Mouse (Mus musculus) bone marrow macrophage, adult 2 months (primary cell): ENCODE results near the gene Zfp704. TPM values are rescaled to one million over a fixed set of nuclear protein-coding genes. Genes with fewer than 3 reads are reported as not detected.

Experiments
- H3K27ac ChIP-seq: 2 replicates; pipeline ENCODE4 v1.5.1; 2012; ENCODE audit warnings: low read depth, low read length; ENCODE audit not compliant: insufficient read depth
- H3K4me1 ChIP-seq: 2 replicates; pipeline ENCODE4 v1.6.1; 2012; ENCODE audit warnings: low read length; ENCODE audit not compliant: control insufficient read depth, insufficient read depth
- H3K4me3 ChIP-seq: 2 replicates; pipeline ENCODE4 v1.5.1; 2012; ENCODE audit warnings: mild to moderate bottlenecking, low read length, moderate library complexity; ENCODE audit not compliant: insufficient read depth
- CTCF ChIP-seq: IDR thresholded peaks from 2 replicates; pipeline ENCODE4 v1.5.1; 2012; ENCODE audit warnings: low read depth, mild to moderate bottlenecking, low read length, moderate library complexity
- POLR2A ChIP-seq: IDR thresholded peaks from 2 replicates; pipeline ENCODE4 v1.6.1; 2012; ENCODE audit warnings: mild to moderate bottlenecking, low read depth, low read length, borderline replicate concordance
- polyA plus RNA-seq: library from polyadenylated mRNA; stranded (reverse); fragments of >200 nt; gene quantifications from 2 replicates; pipeline ENCODE4 v1.2.4, GENCODE M21; 2012; ENCODE audit not compliant: missing spikeins, insufficient read depth, insufficient read length

The Zfp704 gene
- polyA plus RNA-seq, 1 experiment, result 10.5 TPM

DNA sequence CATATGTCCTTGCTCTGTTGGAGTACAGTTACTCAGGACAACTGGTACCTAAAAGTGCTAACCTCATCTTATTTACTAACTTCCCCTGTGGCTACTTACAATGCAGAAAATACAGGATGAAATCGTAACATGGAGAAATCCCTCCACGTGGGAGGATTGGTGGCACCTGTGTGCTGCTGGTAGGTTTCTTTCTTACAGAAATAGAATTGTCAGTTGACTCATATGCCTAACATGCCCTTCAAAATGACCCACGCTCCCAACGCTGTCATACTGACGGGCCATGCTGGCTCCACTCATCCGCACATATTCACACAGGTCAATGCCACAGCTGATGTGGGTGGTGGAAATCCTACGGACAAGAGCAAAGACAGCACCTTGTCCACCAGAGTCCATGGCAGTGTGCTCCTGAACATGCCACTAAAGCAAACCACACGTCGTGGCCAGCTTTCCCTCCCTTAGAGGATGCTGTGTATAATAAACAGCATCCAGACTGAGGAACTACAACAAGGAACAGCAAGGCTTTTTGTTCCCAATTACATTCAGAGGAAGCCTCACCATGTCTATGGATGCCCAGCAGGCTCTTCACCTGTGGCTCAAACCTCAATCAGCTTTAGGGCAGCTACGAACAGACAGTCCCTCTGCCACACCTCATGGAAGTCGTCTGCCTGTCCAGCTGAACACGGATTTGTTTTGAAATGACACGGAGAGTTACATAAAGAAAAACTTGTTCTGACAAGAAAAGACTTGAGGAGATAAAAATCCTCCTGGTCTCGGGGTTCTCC is 175.3 kb downstream of the Zfp704 start:
- Histone ChIP-seq H3K4me1 (peaks cover 18% of the 10 kb centered on the region), H3K4me3 (no peak overlapping the region), H3K27ac (no peak overlapping the region)
- no peak for TF ChIP-seq POLR2A
- no peak for TF ChIP-seq CTCF

DNA sequence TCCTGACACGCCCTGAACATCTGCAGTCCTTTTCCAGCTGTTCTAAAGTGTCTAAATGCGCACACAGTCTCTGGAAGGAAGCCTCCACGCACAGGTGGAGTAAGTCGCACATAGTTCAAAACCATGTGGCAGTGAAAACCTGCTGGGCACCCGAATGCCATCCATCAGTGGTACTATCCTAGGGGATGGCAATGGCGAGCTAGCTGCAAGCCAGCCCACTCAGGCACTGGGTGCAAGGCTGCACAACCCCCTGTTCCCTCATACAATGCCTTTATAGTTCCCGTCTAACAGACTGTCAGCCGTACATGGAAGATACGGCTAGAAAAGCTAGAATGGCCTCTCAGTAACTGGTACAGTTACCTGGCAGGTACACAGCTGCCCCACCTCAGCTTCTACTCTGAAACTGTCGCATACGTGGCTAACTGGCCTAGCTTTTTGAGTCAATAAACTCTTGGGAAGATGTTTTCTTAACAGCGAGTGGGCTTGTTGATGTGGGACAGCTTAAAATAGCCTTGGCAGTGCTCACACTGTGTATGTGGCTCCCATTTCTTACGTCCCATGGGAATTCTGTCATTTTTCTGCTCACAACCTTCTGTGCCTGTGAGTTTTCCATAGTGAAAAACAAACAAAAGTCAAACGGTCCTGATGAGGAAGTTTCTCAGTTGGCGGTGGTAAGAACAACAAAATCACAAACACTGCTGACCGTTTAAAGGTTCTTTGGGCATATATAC is 176.9 kb downstream of the Zfp704 start:
- Histone ChIP-seq H3K4me1 (peaks cover 11% of the 10 kb centered on the region), H3K27ac (no peak overlapping the region), H3K4me3 (no peak overlapping the region)
- TF ChIP-seq CTCF, result no peak
- no peak for TF ChIP-seq POLR2A

DNA sequence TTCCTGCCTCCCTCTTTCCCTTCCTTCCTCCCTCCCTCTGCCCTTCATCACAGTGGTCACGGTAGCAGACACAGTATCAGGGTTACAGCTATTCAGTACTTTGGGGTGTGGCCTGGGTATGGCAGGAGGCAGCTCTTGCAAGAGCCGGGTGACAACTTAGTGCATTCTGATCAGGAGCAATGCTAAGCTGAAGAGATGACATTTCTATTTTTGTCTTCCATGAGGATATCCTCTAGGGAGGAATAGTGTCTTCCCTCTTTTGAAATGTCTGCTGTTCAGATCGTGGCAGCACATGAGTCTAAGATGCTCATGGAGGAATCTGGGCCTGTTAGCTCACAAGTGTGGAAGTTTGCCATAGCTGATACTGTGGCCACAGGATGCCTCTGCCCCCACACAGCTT is 177.7 kb downstream of the Zfp704 start:
- no peak overlapping the region for H3K27ac ChIP-seq
- no peak overlapping the region for H3K4me3 ChIP-seq
- TF ChIP-seq POLR2A, result no peak
- TF ChIP-seq CTCF, result no peak
- peaks cover 11% of the 10 kb centered on the region for H3K4me1 ChIP-seq

DNA sequence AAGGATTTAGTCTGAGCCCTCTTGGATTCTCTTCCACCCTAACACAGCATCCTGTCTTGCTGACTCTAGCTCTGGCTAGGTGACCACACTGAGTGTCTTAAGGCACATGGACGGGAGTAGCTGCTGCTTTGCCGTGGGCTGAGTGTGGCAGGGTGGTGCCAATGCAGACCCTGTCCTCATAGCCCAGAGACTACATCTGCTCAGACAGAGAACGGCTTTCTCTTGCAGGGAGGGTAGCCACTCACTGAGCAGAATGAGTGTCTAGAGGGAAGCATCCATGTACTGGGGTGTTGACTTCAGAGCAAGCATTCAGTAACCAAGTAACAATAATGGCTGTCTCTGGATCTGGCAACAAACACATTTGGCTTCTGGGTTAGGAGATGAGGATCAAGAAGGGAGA is 179.9 kb downstream of the Zfp704 start:
- TF ChIP-seq POLR2A (no peak), CTCF (no peak)
- no peak overlapping the region for H3K4me3 ChIP-seq
- H3K4me1 ChIP-seq, result peaks cover 11% of the 10 kb centered on the region
- H3K27ac ChIP-seq, result no peak overlapping the region

DNA sequence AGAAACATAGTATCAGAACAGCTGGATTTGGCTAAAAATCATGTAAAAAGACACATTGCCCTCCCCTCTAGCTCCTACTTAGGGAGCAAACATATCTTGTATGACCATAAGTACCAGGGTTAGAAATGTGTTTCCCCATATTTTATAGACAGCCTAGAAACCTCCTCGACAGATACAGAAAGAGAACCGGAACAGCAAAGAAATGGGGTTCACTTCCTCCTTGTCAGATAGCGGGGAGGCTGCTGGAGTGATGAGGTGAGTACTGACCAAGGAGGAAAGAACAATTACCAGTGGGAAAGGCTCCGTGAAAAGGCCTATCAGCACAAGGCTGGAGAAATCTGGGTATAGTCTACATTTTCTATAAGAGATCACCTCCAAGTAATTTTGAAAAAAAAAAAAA is 182.1 kb downstream of the Zfp704 start:
- H3K27ac ChIP-seq, result no peak overlapping the region
- TF ChIP-seq CTCF (no peak), POLR2A (no peak)
- H3K4me3 ChIP-seq, result no peak overlapping the region
- H3K4me1 ChIP-seq, result peaks cover 12% of the 10 kb centered on the region

DNA sequence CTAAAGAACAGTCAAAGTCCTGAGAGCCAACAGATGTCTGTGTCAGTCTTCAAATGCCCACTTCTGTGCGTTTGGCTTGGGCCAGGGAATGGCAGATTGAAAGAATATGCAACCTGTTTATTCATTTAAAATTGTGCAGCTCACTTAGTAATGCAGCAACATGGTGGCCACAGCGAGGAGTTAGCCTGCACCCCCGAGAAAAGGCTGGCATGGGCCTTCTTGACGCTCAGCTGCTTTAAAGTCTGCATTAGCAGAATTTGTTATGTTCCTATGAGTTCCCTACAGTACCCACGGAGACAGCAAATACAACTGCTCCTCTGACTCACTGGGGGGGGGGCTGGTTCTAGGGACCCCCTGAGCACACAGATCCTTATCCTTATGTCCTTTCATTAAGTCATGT is 184.2 kb downstream of the Zfp704 start:
- Histone ChIP-seq H3K27ac (no peak overlapping the region), H3K4me1 (peaks cover 4% of the 10 kb centered on the region; the same call in 1 of the 2 replicates), H3K4me3 (no peak overlapping the region)
- no peak for TF ChIP-seq POLR2A
- TF ChIP-seq CTCF, result no peak

DNA sequence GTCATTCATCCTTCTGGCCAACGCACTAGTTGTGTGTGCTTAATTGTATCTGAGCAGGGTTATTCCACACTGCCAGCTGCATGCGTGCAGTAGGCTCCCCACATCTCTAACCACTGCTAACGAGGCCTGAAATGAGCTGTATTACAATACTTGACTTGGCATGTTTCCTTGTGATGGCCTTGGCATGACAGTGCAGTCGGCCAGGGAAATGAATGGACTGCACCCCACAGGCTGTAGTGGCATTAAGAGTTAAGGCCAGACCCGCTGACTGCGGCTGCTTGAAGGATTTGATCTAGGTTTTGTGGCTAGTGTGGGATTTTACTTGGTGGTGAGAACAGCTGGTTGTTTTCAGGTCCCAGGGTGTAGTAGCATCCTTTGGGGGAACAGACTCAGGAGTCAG is 185.2 kb downstream of the Zfp704 start:
- TF ChIP-seq POLR2A (no peak), CTCF (no peak)
- H3K4me1 ChIP-seq, result peaks cover 4% of the 10 kb centered on the region; the same call in 1 of the 2 replicates
- no peak overlapping the region for H3K4me3 ChIP-seq
- no peak overlapping the region for H3K27ac ChIP-seq

DNA sequence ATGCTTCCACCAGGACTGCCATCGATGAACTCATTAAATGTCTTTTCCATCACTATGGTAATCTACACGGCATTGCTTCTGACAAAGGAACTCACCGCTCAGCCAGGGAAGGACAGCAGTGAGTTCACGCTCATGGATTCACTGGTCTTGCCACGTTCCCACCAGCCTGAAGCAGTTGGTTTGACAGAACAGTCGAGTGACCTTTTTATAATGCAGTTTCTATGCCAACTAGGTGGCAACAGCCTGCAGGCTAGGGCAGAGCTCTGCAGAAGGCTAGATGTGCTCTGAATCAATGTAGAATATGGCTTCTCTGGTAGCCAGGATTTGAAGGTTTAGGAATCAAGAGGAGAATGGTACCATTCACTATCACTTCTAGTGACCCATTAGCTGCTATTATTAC is 186.2 kb downstream of the Zfp704 start:
- Histone ChIP-seq H3K4me3 (no peak overlapping the region), H3K27ac (no peak overlapping the region), H3K4me1 (peaks cover 4% of the 10 kb centered on the region; the same call in 1 of the 2 replicates)
- TF ChIP-seq POLR2A (no peak), CTCF (no peak)

DNA sequence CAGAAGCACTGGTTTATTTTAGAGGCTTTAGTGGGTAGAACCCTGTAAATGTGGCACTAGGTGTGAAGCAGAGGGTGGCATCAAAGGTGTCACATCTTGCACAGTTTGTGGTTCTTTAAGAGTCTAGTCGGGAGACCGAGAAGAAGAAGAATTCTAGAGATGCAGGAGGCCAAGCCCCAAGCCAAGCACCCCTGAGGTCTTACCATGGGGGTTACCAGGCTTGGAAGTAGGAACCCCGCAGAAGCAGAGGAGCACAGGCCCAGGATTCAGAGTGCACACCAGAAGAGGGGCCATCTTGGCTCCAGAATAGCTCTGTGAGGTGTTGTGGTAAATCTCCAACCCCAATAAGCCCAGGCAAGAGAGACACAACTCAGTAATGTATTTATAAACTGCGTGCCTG is 201.0 kb downstream of the Zfp704 start:
- no peak for TF ChIP-seq CTCF
- TF ChIP-seq POLR2A, result no peak
- H3K4me1 ChIP-seq, result peaks cover 23% of the 10 kb centered on the region
- no peak overlapping the region for H3K27ac ChIP-seq
- H3K4me3 ChIP-seq, result no peak overlapping the region

DNA sequence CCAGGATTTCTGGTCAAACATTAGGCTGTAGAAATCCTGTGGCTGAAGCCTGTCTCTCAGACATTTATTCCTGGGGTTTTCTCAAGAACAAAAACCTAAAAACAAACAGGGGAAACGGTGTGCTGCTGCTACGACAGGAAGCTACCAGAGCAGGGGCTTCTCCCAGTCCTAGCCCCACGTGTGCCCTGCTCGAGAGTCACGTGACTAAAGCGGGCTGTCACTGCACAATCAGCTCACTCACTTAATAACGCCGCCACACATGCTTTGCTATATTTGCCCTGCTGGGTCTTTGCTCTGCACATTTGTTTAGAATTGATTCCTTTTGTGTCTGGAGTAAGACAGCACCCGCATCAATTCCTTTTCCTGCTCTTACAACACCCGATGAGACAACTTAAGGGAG is 202.1 kb downstream of the Zfp704 start:
- H3K4me1 ChIP-seq, result peaks cover 33% of the 10 kb centered on the region
- peak overlapping the region; percentile 88 for H3K27ac ChIP-seq
- TF ChIP-seq CTCF (no peak), POLR2A (no peak)
- H3K4me3 ChIP-seq, result no peak overlapping the region
